Mouse (Mus musculus): ENCODE results near the gene Cdc14b. TPM values are rescaled to one million over a fixed set of nuclear protein-coding genes. Genes with fewer than 3 reads are reported as not detected.

The Cdc14b gene
- total RNA-seq, 1 experiment from 2014 or later, result 5.6 TPM

GRCm38 (mm10) chr13:64152671-64153082 is 122.4 kb downstream of the Cdc14b start:
- no peak for ATAC-seq (ENCODE audit: extremely low read depth, insufficient number of reproducible peaks, low FRiP score, poor library complexity, severe bottlenecking)

- peak; percentile 4; the same call in 1 of the 2 replicates for ATAC-seq (ENCODE audit: extremely low read depth, insufficient number of reproducible peaks, low FRiP score, poor library complexity, severe bottlenecking)
These were observed 122.8 kb downstream of the Cdc14b start for GRCm38 (mm10) chr13:64152241-64152669.

- ATAC-seq (ENCODE audit: extremely low read depth, insufficient number of reproducible peaks, low FRiP score, poor library complexity, severe bottlenecking), result no peak
These were observed 125.0 kb downstream of the Cdc14b start for GRCm38 (mm10) chr13:64150121-64150520.

Other genes with a start within 250 kb of the Cdc14b start
- not detected in 2 replicates for gene Hsd17b3, start 186.1 kb downstream of the Cdc14b start, total RNA-seq (2017)
- 18.9 and 25.3 TPM in 2 replicates for gene Slc35d2, start 145.9 kb downstream of the Cdc14b start, total RNA-seq (2017)
- gene Zfp367, start 122.1 kb downstream of the Cdc14b start, total RNA-seq (2017), result 17.6 and 21.8 TPM in 2 replicates
- 10.1 and 15.2 TPM in 2 replicates for gene Habp4, start 113.5 kb downstream of the Cdc14b start, total RNA-seq (2017)
- 64.6 and 69.6 TPM in 2 replicates for gene Aaed1, start 37.4 kb upstream of the Cdc14b start, total RNA-seq (2017)
- gene Ctsl, start 95.6 kb upstream of the Cdc14b start, total RNA-seq (2017), result 19.3 and 21.0 TPM in 2 replicates
- 2.8 and 3.1 TPM in 2 replicates for gene Cdk20, start 157.0 kb upstream of the Cdc14b start, total RNA-seq (2017)
- gene Fam240b, start 222.5 kb upstream of the Cdc14b start, total RNA-seq (2017), result not detected in 2 replicates